Mouse (Mus musculus): ENCODE measurements around the gene Hsd17b14. TPM values are rescaled to one million over a fixed set of nuclear protein-coding genes. Genes with fewer than 3 reads are reported as not detected.
A peak's percentile ranks its signal among the peaks of the same experiment; 100 is the strongest.
"Not testable (repeated sequence)": the region's sequence is repeated elsewhere in the genome, so short reads cannot be mapped to it uniquely, and the experiment has no call there.

Hsd17b14 gene
- not detected for total RNA-seq (2021)
- long read RNA-seq, experiment 1 = 0 reads
- long read RNA-seq, experiment 2 = 0 reads

DNA sequence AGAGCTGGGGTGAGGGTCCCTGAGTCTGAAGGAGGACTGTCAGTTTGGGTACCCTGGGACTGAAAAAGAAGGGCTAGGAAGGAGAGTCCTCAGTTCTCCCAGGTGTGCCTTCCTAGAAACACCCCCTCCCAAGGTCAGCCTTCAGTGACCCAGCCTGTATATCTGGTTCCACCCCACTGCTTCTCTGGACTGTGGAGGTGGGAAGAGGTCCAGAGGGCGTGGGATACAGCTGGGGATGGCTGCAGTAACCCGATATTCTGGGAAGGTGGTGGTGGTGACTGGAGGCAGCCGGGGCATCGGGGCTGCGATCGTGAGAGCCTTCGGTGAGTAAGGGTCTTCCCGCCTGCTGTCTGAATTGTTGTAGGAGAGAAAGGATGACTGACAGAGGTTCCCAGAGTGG, at the start of gene Hsd17b14:
Hsd17b14 (plus strand) TSS at position 150 of the 400 bp plus-strand sequence.
- intact Hi-C loops (cut with DNase I) = no loop called here
- DNase-seq (ENCODE audit: low spot score in 2 of 2) = no peak

DNA sequence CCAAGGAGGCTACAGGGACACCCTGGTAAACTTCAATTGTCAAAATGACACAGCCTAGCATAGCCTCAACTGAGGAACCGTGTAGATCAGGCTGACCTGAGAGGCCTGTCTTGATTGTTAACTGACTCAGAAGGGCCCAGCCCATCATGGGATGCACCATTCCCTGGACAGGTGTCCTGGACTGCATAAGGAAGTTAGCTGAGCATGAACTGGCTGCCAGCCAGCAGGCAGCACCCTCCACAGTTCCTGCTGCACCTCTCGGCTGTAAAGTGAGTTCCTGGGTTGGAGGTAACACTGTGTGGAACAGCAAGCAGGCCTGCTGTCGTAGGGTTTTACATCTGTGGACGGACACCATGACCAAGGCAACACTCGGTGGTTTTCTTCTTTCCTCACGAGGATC, 47.1 kb upstream of the Hsd17b14 start:
- intact Hi-C loops (cut with DNase I) = no loop called here

DNA sequence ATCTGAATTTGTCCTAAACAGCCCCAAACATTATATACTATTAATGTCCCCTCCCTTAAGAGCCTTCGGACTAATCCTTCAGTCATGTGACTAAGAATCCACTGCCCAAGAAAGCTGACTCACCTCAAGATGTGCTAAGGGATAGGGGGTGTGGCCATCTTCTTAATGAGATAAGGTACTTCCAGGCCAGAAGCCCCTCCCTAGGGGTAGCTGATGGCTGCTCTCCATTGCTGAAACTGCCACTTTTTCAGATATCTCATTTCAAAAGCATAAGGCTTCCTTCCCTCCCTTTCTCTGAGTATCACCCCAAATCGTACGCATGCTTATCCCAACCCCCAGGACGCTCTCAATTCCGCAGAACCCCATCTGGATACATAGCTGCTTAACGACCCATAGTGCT, 46.1 kb upstream of the Hsd17b14 start:
- intact Hi-C loops (cut with DNase I) = no loop called here
- DNase-seq (ENCODE audit: low spot score in 2 of 2) = no peak

More for the DNA sequence above, 47.1 kb upstream of the Hsd17b14 start:
- no peak for DNase-seq (ENCODE audit: low spot score in 2 of 2)

DNA sequence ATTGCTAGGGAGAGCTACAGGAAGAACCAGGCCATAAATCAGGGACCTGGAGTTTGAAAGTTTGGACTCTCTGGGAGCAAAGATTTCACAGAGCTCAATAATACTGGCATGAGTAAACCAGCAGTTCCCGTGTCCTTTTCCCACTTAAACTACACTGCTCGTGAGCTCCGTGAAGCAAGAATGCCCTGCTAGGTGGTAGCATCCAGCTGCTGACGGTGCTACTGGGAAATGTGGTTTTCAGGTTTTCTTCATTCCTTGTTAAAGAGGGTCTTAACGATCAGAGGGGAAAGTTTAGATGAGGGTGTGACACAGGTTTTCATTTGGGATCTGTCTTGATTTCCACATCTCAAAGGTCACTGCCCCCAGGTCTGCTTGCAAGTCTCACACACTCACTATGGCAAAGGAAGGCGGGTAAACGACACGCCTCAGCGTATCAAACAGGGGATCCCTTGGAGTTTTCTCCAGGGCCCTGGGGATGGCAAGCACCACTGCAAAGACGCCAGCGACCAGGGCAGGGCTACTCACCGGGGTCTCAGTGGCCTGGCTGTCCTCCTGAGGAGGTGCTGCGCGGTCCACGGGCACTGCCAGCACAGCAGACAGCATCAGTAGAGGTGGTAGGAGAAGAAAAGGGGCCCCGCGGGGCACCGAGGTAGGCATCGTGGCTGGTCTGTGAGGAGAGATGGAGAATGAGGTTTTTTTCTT, 45.4 kb upstream of the Hsd17b14 start:
- DNase-seq (ENCODE audit: low spot score in 2 of 2) = no peak
- intact Hi-C loops (cut with DNase I) = no loop called here

DNA sequence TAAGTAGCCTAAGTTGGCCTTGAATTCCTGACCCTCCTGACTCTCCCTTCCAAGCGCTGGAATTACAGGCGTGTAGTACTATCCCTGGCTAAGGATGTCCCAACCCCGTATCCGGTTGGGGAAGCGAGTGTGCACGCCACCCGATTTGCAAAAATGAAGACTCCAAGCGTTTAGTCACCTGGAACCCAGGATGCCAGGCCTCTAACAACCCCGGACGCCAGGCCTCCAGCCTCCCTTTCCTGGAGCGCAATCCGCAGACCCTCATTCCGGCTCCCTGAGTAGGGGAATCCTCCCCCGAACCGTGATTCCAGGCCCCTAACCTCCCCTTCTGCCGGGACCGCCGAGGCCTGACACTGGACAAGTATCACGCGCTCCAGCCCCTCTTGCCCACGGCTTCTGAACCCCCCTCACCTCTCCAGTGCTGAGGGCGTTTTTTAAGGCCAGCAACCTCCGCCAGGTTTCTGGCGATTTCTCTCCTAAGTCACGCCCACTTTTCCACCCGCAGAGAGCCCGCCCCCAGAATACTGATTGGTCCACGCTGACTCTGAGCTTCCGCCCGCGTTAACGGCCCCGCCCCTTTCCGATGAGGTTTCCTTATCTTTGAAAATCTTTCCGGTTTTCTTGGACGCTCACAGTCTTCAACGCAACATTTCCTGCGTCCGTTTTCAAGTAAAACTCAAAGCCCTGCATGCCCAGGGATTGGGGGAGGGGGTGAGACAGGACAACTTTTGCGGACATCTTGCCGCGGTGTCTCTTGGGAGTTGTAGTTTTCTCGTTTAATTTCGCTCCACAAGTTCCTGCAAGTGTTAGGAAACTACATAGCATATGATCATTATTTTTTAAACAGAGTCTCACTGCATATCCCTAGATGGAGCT, 44.5 kb upstream of the Hsd17b14 start, which contains the start of gene Nucb1:
Nucb1 (minus strand) TSS at position 495 of the 876 bp plus-strand sequence.
- peak; percentile 86 to 88 for DNase-seq (ENCODE audit: low spot score in 2 of 2)
- intact Hi-C loops (cut with DNase I) = no loop called here

DNA sequence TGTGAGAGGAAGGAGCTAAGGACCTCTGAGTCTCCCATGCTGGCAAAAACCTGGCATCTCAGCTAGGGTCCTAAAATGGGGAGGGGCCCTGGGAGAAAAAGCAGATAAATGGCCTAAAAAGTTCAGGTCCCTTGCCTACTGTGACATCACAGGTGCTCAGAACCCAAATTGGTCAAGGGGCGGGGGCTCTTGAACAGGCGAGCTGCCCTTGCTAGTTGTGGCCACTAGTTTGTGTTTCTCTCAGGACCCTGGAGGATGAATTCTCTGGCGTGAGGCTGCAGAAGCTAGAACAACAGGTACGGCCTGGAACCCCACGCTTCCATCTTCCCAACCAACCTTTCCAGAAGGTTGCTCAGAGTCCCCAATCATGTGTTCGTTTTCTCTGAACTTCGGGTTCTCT, 40.3 kb upstream of the Hsd17b14 start:
- DNase-seq (ENCODE audit: low spot score in 2 of 2) = no peak
- intact Hi-C loops (cut with DNase I) = no loop called here

DNA sequence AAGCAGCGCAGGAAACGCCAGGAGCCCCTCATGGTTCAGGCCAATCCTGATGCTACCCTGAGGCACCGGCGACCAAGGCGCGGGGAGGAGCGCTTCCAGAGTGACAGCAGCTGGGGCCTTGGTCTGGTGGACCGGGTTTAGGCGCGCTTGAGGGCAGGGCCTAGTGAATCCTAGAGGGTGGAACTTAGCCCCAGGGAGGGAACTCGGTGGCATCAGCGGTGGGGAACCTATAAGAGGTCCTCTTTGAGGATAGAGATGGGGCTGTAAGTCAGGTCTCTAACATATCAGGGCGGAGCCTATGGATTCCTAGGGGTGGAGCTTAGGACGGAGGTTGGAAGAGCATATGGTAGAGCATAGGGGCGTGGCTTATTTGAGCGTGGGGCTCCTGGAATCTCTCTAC, 39.3 kb upstream of the Hsd17b14 start:
- no peak for DNase-seq (ENCODE audit: low spot score in 2 of 2)
- intact Hi-C loops (cut with DNase I) = loop anchor here (5.0 kb wide), 1 partner anchor 43 kb away; no protein-coding TSS in a partner anchor

DNA sequence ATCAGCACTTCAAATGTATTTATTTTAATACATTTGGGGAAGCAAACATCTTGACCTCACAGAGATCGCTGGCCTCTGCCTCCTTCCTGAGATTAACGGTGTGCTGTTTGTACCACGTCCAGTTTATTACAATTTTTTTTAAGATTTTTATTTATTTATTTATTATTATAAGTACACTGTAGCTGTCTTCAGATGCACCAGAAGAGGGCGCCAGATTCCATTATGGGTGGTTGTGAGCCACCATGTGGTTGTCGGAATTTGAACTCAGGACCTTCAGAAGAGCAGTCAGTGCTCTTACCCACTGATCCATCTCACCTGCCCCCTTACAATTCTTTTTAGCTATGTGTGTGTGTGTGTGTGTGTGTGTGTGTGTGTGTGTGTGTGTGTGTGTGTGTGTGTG, 37.8 kb upstream of the Hsd17b14 start:
- not testable (repeated sequence) for DNase-seq (ENCODE audit: low spot score in 2 of 2)
- intact Hi-C loops (cut with DNase I) = loop anchor here (5.0 kb wide), 1 partner anchor 45 kb away; no protein-coding TSS in a partner anchor

DNA sequence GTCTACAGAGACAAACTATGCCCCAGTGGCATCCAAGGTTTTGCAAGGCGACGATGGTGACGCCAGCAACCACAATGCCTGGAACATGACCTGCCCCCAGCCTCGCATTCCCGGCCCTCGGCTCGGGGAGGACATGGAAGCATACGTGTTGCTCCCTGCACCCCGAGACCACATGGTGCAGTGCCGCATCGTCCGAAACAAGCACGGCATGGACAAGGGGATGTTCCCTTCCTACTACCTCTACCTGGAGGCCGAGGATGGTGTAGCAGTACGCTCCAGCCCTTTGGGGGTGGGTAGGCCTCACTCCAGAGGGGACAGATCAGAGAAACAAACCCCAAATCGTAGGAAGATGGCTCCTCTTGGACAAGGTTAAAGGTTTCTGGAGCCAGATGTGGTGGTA, 36.1 kb upstream of the Hsd17b14 start:
- no peak for DNase-seq (ENCODE audit: low spot score in 2 of 2)
- intact Hi-C loops (cut with DNase I) = loop anchor here (5.0 kb wide), 1 partner anchor 46 kb away; no protein-coding TSS in a partner anchor

DNA sequence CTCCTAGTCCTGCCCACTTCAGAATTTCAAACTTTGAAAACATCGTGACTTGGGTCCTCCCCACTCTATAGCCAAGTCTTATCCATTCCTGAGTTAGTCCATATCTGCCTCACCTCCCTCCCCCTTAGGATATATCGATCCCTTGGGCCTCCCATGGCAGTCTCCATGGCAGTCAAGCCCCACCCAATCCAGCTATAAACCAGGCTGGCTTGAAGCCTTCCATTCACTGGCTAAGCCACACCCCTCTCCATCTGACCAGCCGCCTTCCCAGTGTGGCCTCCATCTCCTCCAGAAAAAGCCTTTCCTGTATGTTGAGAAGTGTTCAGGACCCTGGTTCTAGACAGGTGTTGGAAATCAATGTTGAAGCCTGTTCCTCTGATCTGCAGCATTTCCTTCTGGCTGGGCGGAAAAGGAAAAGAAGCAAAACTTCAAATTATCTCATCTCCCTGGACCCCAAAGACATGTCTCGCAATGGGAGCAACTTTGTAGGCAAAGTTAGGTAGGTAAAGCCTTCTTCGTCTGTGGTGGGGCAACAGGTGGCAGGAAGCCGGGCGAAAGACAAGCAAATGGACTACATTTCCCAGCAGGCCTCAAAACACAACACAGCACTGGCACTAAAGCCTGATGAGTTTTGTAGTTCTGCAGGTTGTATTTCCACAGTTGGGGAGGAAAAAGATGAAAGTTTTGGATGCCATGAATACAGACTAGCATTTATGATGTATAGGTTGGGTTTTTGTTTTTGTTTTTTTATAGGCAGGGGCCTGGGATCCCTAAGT, 35.2 kb upstream of the Hsd17b14 start:
- DNase-seq (ENCODE audit: low spot score in 2 of 2) = no peak
- intact Hi-C loops (cut with DNase I) = loop anchor here (5.0 kb wide), 1 partner anchor 47 kb away; no protein-coding TSS in a partner anchor

DNA sequence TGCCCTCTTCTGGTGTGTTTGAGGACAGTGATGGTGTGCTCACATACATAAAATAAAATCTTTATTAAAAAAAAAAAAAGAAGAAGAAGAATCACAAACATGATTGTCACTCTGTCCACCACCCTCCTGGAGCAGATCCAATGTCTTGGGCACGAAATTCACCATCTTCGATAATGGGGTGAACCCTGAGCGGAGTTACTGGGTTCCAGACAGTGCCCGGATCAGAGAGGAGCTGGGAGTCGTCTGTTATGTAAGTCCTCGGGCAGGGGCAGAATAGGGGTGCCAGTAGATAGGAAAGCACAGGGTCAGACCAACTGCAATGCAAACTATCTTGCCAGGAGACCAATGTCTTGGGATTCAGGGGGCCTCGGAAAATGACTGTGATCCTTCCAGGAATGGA, 34.1 kb upstream of the Hsd17b14 start:
- no peak for DNase-seq (ENCODE audit: low spot score in 2 of 2)
- intact Hi-C loops (cut with DNase I) = no loop called here

DNA sequence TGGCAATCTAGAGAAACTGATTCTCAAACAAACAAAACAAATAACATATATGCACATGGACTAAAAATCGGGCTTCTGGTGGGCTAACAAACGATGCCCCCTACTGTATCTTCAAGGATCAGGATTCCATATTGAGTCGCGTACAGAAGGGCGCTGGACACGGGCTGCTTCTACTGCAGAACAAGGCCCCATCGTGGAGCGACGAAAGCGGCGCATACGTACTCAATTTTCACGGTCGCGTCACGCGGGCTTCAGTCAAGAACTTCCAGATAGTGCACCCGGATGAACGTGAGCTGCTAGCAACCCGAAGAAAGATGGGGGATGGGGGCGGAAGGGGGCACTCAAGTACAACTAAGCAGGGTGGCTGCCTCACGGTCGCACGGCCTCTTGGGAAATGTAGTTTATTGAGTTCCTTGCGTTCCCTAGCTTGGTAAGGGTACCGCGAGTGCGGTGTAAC, 32.9 kb upstream of the Hsd17b14 start:
- intact Hi-C loops (cut with DNase I) = no loop called here
- peak; percentile 92 to 95 for DNase-seq (ENCODE audit: low spot score in 2 of 2)

DNA sequence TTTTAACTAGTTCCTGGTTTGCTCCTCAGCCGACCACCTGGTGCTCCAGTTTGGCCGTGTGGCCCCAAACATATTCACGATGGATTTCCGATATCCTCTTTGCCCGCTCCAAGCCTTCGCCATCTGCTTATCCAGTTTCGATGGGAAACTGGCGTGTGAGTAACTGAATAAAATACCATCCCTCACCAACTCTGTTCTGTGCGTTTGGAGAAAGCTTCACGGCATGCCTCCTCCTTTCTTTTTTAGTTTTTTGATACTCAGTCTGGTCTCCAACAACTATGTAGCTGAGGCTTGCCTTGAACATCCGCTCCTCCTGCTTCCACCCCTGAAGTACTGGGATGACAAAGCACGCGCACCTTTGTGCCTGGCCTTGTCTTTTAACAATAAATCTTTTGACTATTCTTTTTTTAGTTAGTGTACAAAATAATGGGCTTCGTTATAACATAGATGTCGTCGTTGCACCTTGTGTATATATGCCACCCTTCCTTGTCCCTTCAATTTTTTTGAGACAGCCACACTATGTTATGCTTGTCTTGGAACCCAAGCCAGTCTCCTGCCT, 32.4 kb upstream of the Hsd17b14 start:
- intact Hi-C loops (cut with DNase I) = no loop called here
- DNase-seq (ENCODE audit: low spot score in 2 of 2) = no peak

DNA sequence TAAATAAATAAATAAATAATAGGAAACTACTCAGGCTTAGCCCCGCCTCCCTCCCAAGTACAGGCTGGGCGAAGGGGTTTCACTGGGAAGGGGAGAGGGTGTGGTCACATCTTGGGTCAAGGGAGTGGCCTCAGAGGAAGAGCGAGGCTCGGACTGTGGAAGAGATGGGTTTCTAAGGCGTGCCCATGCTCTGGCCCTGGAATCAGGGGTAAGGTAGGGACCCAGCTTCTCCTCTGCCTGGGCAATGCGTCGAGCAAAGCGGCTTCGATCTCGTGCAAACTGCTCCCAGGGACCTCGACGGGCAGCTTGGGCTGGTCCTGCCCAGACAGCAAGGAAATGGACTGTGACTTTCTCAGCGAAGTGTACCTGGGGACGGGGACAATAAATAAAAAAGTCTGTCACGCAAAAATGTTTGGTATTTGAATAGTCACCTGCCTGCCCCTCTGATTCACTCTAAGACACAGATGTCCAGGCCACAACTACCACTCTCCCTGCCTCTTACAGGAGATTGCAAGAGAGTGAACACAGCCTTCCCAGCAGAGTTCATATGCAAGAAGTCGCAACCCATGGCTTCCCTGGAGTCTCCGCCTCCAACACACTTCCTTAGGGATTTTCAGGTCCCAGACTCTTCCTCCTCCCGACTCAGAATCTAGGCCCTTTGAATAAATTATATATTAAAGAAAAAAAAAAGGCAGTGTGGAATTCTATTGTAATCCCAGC, 31.6 kb upstream of the Hsd17b14 start:
- DNase-seq (ENCODE audit: low spot score in 2 of 2) = no peak
- intact Hi-C loops (cut with DNase I) = no loop called here

DNA sequence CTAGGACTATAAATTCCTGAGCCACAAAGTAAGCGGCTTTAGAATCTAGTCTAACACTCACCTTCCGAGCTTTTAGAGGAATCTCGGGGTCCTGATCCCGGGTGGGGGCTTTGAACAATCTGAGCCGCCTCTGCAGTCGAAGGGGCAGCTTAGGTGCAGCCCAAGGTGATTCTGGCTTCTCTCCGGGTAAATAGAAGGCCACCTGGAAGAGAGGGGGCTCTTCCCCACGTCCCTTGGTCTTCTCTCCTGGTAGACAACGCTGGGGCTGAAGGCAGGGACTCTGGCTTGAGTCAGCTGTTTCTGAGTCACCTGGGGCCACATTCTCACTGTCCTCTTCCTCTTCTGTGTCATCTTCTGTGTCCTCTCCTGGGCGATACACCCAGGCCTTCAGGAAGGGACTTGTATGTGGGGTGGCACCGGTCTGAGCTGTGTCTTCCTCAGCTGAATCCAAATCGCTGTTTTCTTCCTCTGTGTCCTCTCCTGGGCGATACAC, 31.0 kb upstream of the Hsd17b14 start:
- DNase-seq (ENCODE audit: low spot score in 2 of 2) = no peak
- intact Hi-C loops (cut with DNase I) = no loop called here

DNA sequence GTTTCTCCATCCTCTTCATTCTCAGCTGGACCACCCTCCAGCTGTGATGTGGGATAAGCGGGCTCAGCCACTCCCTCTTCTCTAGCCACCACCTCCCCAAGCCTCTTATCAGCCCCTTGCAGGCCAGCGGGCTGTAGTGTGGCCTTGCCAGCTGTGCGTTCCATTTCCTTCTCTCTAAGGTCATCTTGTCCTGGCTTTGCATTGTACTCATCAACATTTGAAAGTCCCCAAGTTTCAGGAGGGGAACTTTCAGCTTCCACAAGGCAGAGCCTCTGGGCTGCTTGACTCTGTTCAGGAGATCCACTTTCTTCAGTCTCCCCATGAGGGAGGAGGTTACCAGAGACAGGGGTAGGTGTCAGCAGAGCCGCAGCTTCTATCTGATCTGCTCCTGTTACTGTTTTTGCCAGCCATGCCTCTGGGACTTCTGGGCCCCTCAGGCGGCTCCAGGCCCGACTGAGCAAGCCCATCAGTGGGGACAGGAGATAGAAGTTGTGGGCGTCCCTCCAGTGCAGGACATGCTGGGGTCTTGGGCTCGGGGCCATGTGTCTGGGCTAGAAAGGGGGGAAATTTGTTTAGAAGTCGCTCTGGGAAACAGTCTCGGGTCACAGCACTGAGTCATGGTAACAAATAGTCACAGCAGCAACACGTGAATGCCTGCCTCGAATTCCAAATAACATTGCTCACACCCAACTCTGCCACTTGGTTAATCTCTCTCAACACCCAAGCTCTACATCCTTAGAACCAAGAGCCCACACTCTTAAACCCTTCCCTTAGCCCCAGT, 29.7 kb upstream of the Hsd17b14 start:
- intact Hi-C loops (cut with DNase I) = no loop called here
- no peak for DNase-seq (ENCODE audit: low spot score in 2 of 2)

DNA sequence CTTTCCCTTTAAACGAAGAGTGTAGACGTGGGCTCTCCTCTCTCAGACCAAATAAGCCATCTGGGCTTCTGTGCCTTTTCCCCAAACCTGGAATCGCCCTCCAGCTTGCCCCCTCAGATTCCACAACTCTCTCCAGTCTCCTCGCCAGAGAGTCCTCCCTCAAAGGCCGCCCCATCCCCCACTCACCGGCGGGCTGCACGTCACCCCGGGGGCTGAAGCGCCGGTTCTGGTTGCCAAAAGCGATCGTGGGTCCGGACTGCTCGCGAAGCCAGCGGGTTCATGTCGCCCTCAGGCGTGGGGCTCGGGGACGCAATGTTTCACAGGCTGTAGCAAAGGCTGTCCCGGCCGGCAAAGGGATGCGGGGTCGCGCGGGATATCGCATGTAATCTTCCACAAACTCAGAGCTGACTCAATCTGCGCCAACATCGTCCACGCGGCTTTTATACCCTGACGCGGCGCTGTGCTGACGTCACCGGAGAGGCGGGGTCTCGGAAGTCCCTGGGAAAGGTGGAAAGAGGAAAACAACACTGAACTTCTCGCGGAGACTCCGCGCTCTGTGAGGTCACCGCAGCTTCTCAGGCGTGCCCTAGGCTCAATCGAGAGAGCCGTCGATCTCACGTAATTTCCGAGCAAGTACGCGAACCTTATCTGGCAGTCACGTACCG, 28.8 kb upstream of the Hsd17b14 start, which contains the start of the genes Ppp1r15a and Plekha4:
Ppp1r15a (minus strand) TSS at position 460 of the 665 bp plus-strand sequence.
Plekha4 (plus strand) TSS at position 522 of the 665 bp plus-strand sequence.
- intact Hi-C loops (cut with DNase I) = no loop called here
- DNase-seq (ENCODE audit: low spot score in 2 of 2) = peak; percentile 92 to 93
